In genomic region chr7:34985216-34985615, GRCm38 (mm10) we compare ENCODE assay signal across 10 mouse cellular contexts.
DNase-seq lines count a peak whose midpoint lies in the region; ATAC-seq lines count a peak whose summit lies in the region.
"Had no signal": no experiment of that assay in that cellular context is flagged by ENCODE, and none has a peak within 500 bp of the region (broad histone marks: within the 10 kb centered on the region; RNA-seq: fewer than 3 reads in every experiment).

No protein-coding gene starts in this region.

- no peak overlapping the region for H3K4me3 ChIP-seq in heart, embryonic 11.5 days (ENCODE audit: low read depth, low read length)
- H3K4me3 ChIP-seq in embryonic facial prominence, embryonic 13.5 days: no peak overlapping the region
- H3K4me3 ChIP-seq in liver, embryonic 12.5 days: peak overlapping the region; percentile 7; the same call in 1 of the 2 replicates
- H3K4me3 ChIP-seq in forebrain, embryonic 14.5 days (ENCODE audit: low read depth, low read length): no peak overlapping the region
- H3K4me3 ChIP-seq: myocyte had no signal

- no peak overlapping the region for H3K9ac ChIP-seq in heart, embryonic 11.5 days (ENCODE audit: low read depth, low read length)
- no peak overlapping the region for H3K9ac ChIP-seq in embryonic facial prominence, embryonic 13.5 days
- H3K9ac ChIP-seq in liver, embryonic 12.5 days: peak overlapping the region; percentile 67
- H3K9ac ChIP-seq in forebrain, embryonic 14.5 days (ENCODE audit: low read length): no peak overlapping the region

- H3K27me3 ChIP-seq in heart, embryonic 11.5 days (ENCODE audit: control insufficient read depth, insufficient read depth, low read length): no peaks in the 10 kb centered on the region
- no peaks in the 10 kb centered on the region for H3K27me3 ChIP-seq in embryonic facial prominence, embryonic 13.5 days
- H3K27me3 ChIP-seq in liver, embryonic 12.5 days (replicated peaks): no peaks in the 10 kb centered on the region
- no peaks in the 10 kb centered on the region for H3K27me3 ChIP-seq in forebrain, embryonic 14.5 days (replicated peaks; ENCODE audit: control insufficient read depth, insufficient read depth, low read length)

- H3K36me3 ChIP-seq in heart, embryonic 11.5 days (ENCODE audit: control insufficient read depth, insufficient read depth, low read length): no peaks in the 10 kb centered on the region
- H3K36me3 ChIP-seq in embryonic facial prominence, embryonic 13.5 days: peaks cover 14% of the 10 kb centered on the region; the same call in 1 of the 2 replicates
- H3K36me3 ChIP-seq in liver, embryonic 12.5 days: peaks cover 13% of the 10 kb centered on the region; the same call in 1 of the 2 replicates
- no peaks in the 10 kb centered on the region for H3K36me3 ChIP-seq in forebrain, embryonic 14.5 days (ENCODE audit: control insufficient read depth, insufficient read depth, low read length)

- ATAC-seq in heart, embryonic 11.5 days (replicated peaks; ENCODE audit: insufficient number of reproducible peaks, low FRiP score, low TSS enrichment): no peak; the same call in 1 of the 2 replicates
- ATAC-seq in embryonic facial prominence, embryonic 13.5 days (ENCODE audit: insufficient number of reproducible peaks, insufficient read depth, low FRiP score, low TSS enrichment, low read depth): no peak
- ATAC-seq in liver, embryonic 12.5 days: no peak
- no peak for ATAC-seq in forebrain, embryonic 14.5 days

- H3K27ac ChIP-seq in heart, embryonic 11.5 days (ENCODE audit: low read depth, low read length): peak overlapping the region; percentile 54
- H3K27ac ChIP-seq in embryonic facial prominence, embryonic 13.5 days: 0 out of 2 replicates have a peak overlapping the region, but pooled peaks have one; percentile 7
- peak overlapping the region; percentile 98 for H3K27ac ChIP-seq in liver, embryonic 12.5 days
- no peak overlapping the region for H3K27ac ChIP-seq in forebrain, embryonic 14.5 days (ENCODE audit: low read depth, low read length)

- no peaks in the 10 kb centered on the region for H3K9me3 ChIP-seq in heart, embryonic 11.5 days (replicated peaks; ENCODE audit: control insufficient read depth, low read length)
- H3K9me3 ChIP-seq in embryonic facial prominence, embryonic 13.5 days: no peaks in the 10 kb centered on the region
- H3K9me3 ChIP-seq in liver, embryonic 12.5 days (replicated peaks): no peaks in the 10 kb centered on the region
- H3K9me3 ChIP-seq in forebrain, embryonic 14.5 days (replicated peaks; ENCODE audit: control insufficient read depth, low read length): no peaks in the 10 kb centered on the region

- no peak for DNase-seq in heart, adult 18-20 months
- DNase-seq in CD4-positive helper T cell, adult 2 months (ENCODE audit: low read depth, low spot score): peak; percentile 23
- no peak for DNase-seq in adrenal gland, postnatal 14 days
- no peak for DNase-seq in left cerebral cortex, adult 8-10 months (ENCODE audit: low spot score in 2 of 2)
- no peak for DNase-seq in forebrain, embryonic 14.5 days (ENCODE audit: low spot score)
- DNase-seq: lung, postnatal 14 days had no signal

- H3K4me1 ChIP-seq in heart, embryonic 11.5 days (ENCODE audit: control insufficient read depth, insufficient read depth, low read length): peaks cover 28% of the 10 kb centered on the region
- peaks cover 35% of the 10 kb centered on the region for H3K4me1 ChIP-seq in embryonic facial prominence, embryonic 13.5 days
- peaks cover 67% of the 10 kb centered on the region for H3K4me1 ChIP-seq in liver, embryonic 12.5 days
- peaks cover 6% of the 10 kb centered on the region for H3K4me1 ChIP-seq in forebrain, embryonic 14.5 days (ENCODE audit: control insufficient read depth, insufficient read depth, low read length)

- no peak overlapping the region for H3K4me2 ChIP-seq in heart, embryonic 11.5 days
- H3K4me2 ChIP-seq in embryonic facial prominence, embryonic 13.5 days: no peak overlapping the region
- peak overlapping the region; percentile 60 for H3K4me2 ChIP-seq in liver, embryonic 12.5 days
- H3K4me2 ChIP-seq in forebrain, embryonic 14.5 days (ENCODE audit: low read length): no peak overlapping the region

- WGBS in heart, embryonic 11.5 days (ENCODE audit: insufficient replicate concordance): 51% methylated on average over 9 of the region's 9 CpGs
- WGBS in embryonic facial prominence, embryonic 13.5 days: 81% methylated on average over 9 of the region's 9 CpGs
- WGBS in liver, embryonic 12.5 days (ENCODE audit: insufficient replicate concordance): 20% methylated on average over 9 of the region's 9 CpGs
- WGBS in forebrain, embryonic 14.5 days: 93% methylated on average over 9 of the region's 9 CpGs
